Mouse (Mus musculus) bone marrow macrophage, adult 2 months (primary cell): ENCODE measurements around the gene Ubtd2.

Experiments
- CTCF ChIP-seq: IDR thresholded peaks from 2 replicates; pipeline ENCODE4 v1.5.1; 2012; ENCODE audit warnings: low read depth, mild to moderate bottlenecking, low read length, moderate library complexity
- POLR2A ChIP-seq: IDR thresholded peaks from 2 replicates; pipeline ENCODE4 v1.6.1; 2012; ENCODE audit warnings: mild to moderate bottlenecking, low read depth, low read length, borderline replicate concordance

- TF ChIP-seq CTCF (no peak), POLR2A (no peak)
These were observed 102.9 kb downstream of the Ubtd2 start for GRCm38 (mm10) chr11:32558026-32558425.
